Mouse (Mus musculus): ENCODE results near the gene Cnr1.

The Cnr1 gene

DNA sequence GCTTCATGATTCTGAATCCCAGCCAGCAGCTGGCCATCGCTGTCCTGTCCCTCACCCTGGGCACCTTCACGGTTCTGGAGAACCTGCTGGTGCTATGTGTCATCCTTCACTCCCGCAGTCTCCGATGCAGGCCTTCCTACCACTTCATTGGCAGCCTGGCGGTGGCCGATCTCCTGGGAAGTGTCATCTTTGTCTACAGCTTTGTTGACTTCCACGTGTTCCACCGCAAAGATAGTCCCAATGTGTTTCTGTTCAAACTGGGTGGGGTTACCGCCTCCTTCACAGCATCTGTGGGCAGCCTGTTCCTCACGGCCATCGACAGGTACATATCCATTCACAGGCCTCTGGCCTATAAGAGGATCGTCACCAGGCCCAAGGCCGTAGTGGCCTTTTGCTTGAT lies 19.5 kb downstream of the Cnr1 start:
- DNase-seq, result no peak

DNA sequence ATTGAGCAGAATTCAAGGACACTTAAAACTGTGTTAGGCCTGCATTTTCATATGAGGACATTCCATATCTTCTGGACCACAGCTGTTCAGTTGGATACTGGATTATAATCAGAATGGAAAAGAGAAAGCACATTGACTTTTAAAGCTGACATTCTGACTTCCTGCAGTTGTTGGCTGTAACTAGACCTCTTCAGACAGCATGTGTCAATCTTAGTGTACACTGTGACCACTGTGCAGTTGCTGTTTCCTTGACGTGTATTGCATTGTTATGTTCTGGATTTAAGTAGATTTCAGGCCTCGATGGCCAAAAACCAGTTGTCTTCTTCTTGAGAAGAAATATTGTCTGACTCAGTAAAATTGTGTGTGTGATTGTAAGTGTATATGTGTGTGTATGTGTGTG lies 21.3 kb downstream of the Cnr1 start:
- no peak for DNase-seq

GRCm38 (mm10) chr4:33947584-33947983 lies 23.2 kb downstream of the Cnr1 start:
- DNase-seq, result no peak

- no peak for DNase-seq
These were observed 33.0 kb downstream of the Cnr1 start for GRCm38 (mm10) chr4:33957398-33957797.

DNA sequence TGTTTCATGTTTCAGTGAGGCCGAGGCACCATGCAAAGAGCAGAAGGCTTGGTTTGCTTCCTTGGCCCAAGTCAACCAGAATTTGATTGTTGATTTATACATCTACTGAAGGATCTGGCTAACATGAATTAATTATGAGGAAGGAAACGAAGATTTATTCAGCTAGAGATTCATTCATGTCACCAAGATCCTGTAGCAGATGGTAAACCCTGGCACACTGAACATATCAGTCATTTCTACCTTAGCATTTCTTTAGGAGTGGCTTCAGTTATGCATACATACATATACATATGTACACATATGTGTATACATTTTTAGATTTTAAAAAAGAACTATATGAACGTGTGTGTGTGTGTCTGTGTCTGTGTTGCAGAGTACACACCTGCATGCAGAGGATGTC lies 34.1 kb downstream of the Cnr1 start:
- DNase-seq, result no peak

DNA sequence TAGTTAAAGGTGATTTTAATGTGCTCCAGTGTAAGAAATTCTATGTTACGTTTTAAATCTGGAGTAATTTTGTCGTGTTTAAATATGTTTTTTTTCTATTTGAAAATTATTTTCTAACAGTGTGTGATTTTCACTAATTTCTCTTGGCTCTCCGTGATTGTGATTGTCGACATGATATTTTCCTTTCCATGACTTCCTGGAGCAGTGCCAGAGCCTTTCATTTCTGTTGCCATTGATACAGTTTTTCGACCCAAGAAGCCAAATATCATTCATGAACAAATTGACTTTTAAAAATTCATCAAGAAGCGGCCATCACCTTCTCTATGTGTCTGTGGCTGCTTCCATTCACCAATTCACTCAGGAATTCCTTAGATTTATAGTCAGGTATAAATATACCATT lies 35.4 kb downstream of the Cnr1 start:
- no peak for DNase-seq

- DNase-seq, result no peak
These were observed 46.3 kb downstream of the Cnr1 start for GRCm38 (mm10) chr4:33970726-33971125.

DNA sequence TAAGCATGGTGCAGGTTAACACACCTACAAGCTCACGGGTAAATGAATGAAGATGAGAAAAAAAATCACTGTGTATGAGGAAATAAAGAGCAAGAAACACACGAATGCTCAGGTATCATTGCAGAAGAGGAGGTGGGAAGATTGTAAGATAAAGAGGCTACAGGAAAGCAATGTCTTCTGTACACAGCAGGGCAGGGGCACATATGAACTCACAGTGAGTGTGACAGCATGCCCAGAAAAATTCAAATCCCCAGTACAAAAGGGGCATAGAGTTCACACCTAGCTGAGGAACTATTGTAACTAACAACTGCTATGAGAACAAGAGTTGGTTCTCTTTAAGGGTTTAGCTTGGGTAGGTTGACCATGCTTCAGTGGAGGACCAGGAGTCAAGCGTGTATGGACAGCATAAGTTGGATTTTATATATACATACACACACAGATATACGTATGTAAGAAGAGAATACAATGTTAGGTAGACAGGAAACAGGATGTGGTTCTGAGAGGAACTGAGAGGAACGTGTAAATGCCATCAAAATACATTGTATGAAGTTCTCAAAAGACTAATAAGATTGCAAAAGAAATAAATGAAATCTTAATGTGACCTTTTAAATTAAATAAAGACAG lies 64.2 kb downstream of the Cnr1 start:
- no peak for DNase-seq

- no peak for DNase-seq
These were observed 68.3 kb downstream of the Cnr1 start for GRCm38 (mm10) chr4:33992687-33993086.

- DNase-seq, result no peak
These were observed 72.0 kb downstream of the Cnr1 start for GRCm38 (mm10) chr4:33996382-33996781.
